Mouse (Mus musculus) CH12.LX (cell line): Measurements from ENCODE around the gene Rnf225. TPM values are rescaled to one million over a fixed set of nuclear protein-coding genes. Genes with fewer than 3 reads are reported as not detected.

Experiments used
- DNase-seq: peaks from one replicate; pipeline ENCODE4 v3.0.0-alpha.2; 2013; ENCODE audit errors: extremely low read depth
- H3K27ac ChIP-seq: 2 replicates; pipeline ENCODE4 v1.5.1; 2012; ENCODE audit warnings: low read depth, mild to moderate bottlenecking, control low read depth, moderate library complexity; ENCODE audit not compliant: insufficient read depth
- H3K27me3 ChIP-seq: replicated peaks from 2 replicates; pipeline ENCODE3; 2012; ENCODE audit warnings: inconsistent platforms
- H3K36me3 ChIP-seq, 2 experiments: replicated peaks in 1 of 2; 2 replicates each; pipeline versions ENCODE3 to v1.6.1; 2012; ENCODE audit warnings: inconsistent platforms in 1 of 2, low read length in 1 of 2, mild to moderate bottlenecking in 1 of 2, mixed read lengths in 1 of 2, moderate library complexity in 1 of 2; ENCODE audit not compliant: control insufficient read depth in 1 of 2, insufficient read depth in 1 of 2
- H3K4me1 ChIP-seq, 2 experiments: 2 replicates each; pipeline ENCODE4 v1.6.1; 2012; ENCODE audit warnings: inconsistent platforms in 1 of 2, moderate library complexity in 1 of 2; ENCODE audit not compliant: insufficient read depth in 2 of 2, control insufficient read depth in 1 of 2
- H3K4me2 ChIP-seq: 2 replicates; pipeline ENCODE4 v1.6.1; 2012; ENCODE audit warnings: low read depth, mild to moderate bottlenecking, control low read depth; ENCODE audit not compliant: poor library complexity, insufficient read depth, severe bottlenecking
- H3K4me3 ChIP-seq, 3 experiments: fragments of 150-350 bp in 1 of 3; sonication (generic) in 1 of 3; replicated peaks in 1 of 3; 2 replicates each; pipeline versions ENCODE3 to v1.5.1; 2011 to 2012; ENCODE audit warnings: low read depth in 2 of 3, low read length in 2 of 3, mild to moderate bottlenecking in 2 of 3, moderate library complexity in 2 of 3, control low read depth in 1 of 3, improper control_type of control experiment in 1 of 3, inconsistent platforms in 1 of 3, mixed read lengths in 1 of 3; ENCODE audit not compliant: poor library complexity in 1 of 3
- H3K79me2 ChIP-seq: replicated peaks from 2 replicates; pipeline ENCODE4 v1.6.1; 2012; ENCODE audit warnings: mild to moderate bottlenecking, moderate library complexity; ENCODE audit not compliant: control insufficient read depth, poor library complexity, insufficient read depth, severe bottlenecking; ENCODE audit errors: extremely low read depth
- H3K9ac ChIP-seq: 2 replicates; pipeline ENCODE4 v1.6.1; 2012; ENCODE audit warnings: low read depth, mild to moderate bottlenecking, control low read depth, moderate library complexity; ENCODE audit not compliant: insufficient read depth
- H3K9me3 ChIP-seq: replicated peaks from 2 replicates; pipeline ENCODE3; 2012; ENCODE audit warnings: low read length, inconsistent platforms, mixed read lengths
- BHLHE40 ChIP-seq: IDR thresholded peaks from 2 replicates; pipeline ENCODE4 v1.6.1; 2011; ENCODE audit warnings: mild to moderate bottlenecking, low read depth, low read length, improper control_type of control experiment
- CHD2 ChIP-seq: IDR thresholded peaks from 2 replicates; pipeline ENCODE4 v1.6.1; 2011; ENCODE audit warnings: low read length, improper control_type of control experiment
- CTCF ChIP-seq, 2 experiments: IDR thresholded peaks in 1 of 2; conservative IDR thresholded peaks in 1 of 2; 2 replicates each; pipeline ENCODE4 v1.5.1; 2011 to 2012; ENCODE audit warnings: low read depth in 2 of 2, low read length in 2 of 2, improper control_type of control experiment in 1 of 2, inconsistent platforms in 1 of 2, mild to moderate bottlenecking in 1 of 2, moderate library complexity in 1 of 2
- ELF1 ChIP-seq: IDR thresholded peaks from 2 replicates; pipeline ENCODE4 v1.6.1; 2014; ENCODE audit warnings: low read depth, mild to moderate bottlenecking, inconsistent platforms, low read length, improper control_type of control experiment
- GABPA ChIP-seq: IDR thresholded peaks from 2 replicates; pipeline ENCODE4 v1.6.1; 2012; ENCODE audit warnings: low read depth, low read length, improper control_type of control experiment, inconsistent platforms; ENCODE audit not compliant: insufficient replicate concordance
- JUND ChIP-seq: conservative IDR thresholded peaks from 2 replicates; pipeline ENCODE4 v1.6.1; 2011; ENCODE audit warnings: low read depth, low read length, improper control_type of control experiment
- KAT2A ChIP-seq: IDR thresholded peaks from 2 replicates; pipeline ENCODE4 v1.6.1; 2012; ENCODE audit warnings: low read length, improper control_type of control experiment, inconsistent platforms; ENCODE audit not compliant: insufficient replicate concordance
- MEF2A ChIP-seq: IDR thresholded peaks from 2 replicates; pipeline ENCODE4 v1.6.1; 2014; ENCODE audit warnings: low read depth, mild to moderate bottlenecking, inconsistent platforms, low read length, improper control_type of control experiment, borderline replicate concordance
- MXI1 ChIP-seq: IDR thresholded peaks from 2 replicates; pipeline ENCODE4 v1.6.1; 2011; ENCODE audit warnings: mild to moderate bottlenecking, low read depth, low read length, improper control_type of control experiment
- NELFE ChIP-seq: IDR thresholded peaks from 2 replicates; pipeline ENCODE4 v1.6.1; 2011; ENCODE audit warnings: low read depth, low read length, improper control_type of control experiment
- PAX5 ChIP-seq: IDR thresholded peaks from 2 replicates; pipeline ENCODE4 v1.6.1; 2012; ENCODE audit warnings: low read length, inconsistent platforms, mixed read lengths
- POLR2A ChIP-seq: IDR thresholded peaks from 2 replicates; pipeline ENCODE4 v1.6.1; 2011; ENCODE audit warnings: low read depth, mild to moderate bottlenecking, improper control_type of control experiment, low read length
- TCF12 ChIP-seq: IDR thresholded peaks from 2 replicates; pipeline ENCODE4 v1.6.1; 2014; ENCODE audit warnings: low read depth, mild to moderate bottlenecking, inconsistent platforms, low read length, improper control_type of control experiment
- UBTF ChIP-seq: IDR thresholded peaks from 2 replicates; pipeline ENCODE4 v1.6.1; 2012; ENCODE audit warnings: low read depth, mild to moderate bottlenecking, inconsistent platforms, low read length, improper control_type of control experiment, moderate library complexity
- ZC3H11A ChIP-seq: IDR thresholded peaks from 2 replicates; pipeline ENCODE4 v1.6.1; 2012; ENCODE audit warnings: low read depth, mild to moderate bottlenecking, inconsistent platforms, low read length, improper control_type of control experiment
- dilution Hi-C: fragments of 300-500 bp; cut with MboI; formaldehyde crosslinking; loops from 2 replicates; pipeline ENCODE4 v1.14.3; 2020; ENCODE audit warnings: low sequenced_read_pairs; ENCODE audit not compliant: extremely low pct_unique_long_range_greater_than_20kb, extremely low pct_ligation_motif_present
- in situ Hi-C: fragments of 300-500 bp; cut with MboI; formaldehyde crosslinking; loops from 3 replicates; pipeline ENCODE4 v1.14.3; 2019; ENCODE audit warnings: low sequenced_read_pairs, low pct_ligation_motif_present, low pct_unique_long_range_greater_than_20kb, mixed read lengths
- polyA plus RNA-seq: library from polyadenylated mRNA; unstranded; fragments of >175 nt; gene quantifications from 2 replicates; pipeline ENCODE4 v1.2.1, GENCODE M21; 2012; ENCODE audit warnings: low read depth; ENCODE audit not compliant: insufficient read length
- total RNA-seq, 2 experiments: library from RNA; depleted of rRNA; stranded (reverse); fragments of 300-350 nt in 1 of 2; fragments of >200 nt in 1 of 2; gene quantifications; 2 replicates each; pipeline ENCODE4 v1.2.3; 2012 to 2014

The Rnf225 gene
- total and polyA plus RNA-seq, 3 experiments = 0.89 to 4.0 (median 1.1) TPM

GRCm38 (mm10) chr7:12922729-12923128, 4.5 kb upstream of the Rnf225 start:
- DNase-seq = no peak
- in situ Hi-C loops = loop anchor here (10.0 kb wide), 2 partner anchors 62 to 122 kb away; no protein-coding TSS in a partner anchor
- TF ChIP-seq KAT2A (no peak), CHD2 (no peak), JUND (no peak), ZC3H11A (no peak), UBTF (no peak), TCF12 (no peak), CTCF (conservative IDR thresholded peaks at IDR 0.05 in 1 of 2, IDR thresholded peaks at IDR 0.05 in 1 of 2; ENCODE audit: low read depth in 2 of 2, low read length in 2 of 2) (no peak), BHLHE40 (no peak)
- TF ChIP-seq, all 38 proteins: peak for 0
- no peaks in the 10 kb centered on the region for H3K9me3 ChIP-seq
- peak overlapping the region; percentile 86 for H3K9ac ChIP-seq
- peaks cover 41 to 50% of the 10 kb centered on the region in 2 experiments for H3K36me3 ChIP-seq
- H3K79me2 ChIP-seq = peaks cover 23% of the 10 kb centered on the region
- H3K27ac ChIP-seq = no peak overlapping the region
- dilution Hi-C loops = no loop called here
- peaks cover 5 to 27% of the 10 kb centered on the region in 2 experiments for H3K4me1 ChIP-seq
- no peaks in the 10 kb centered on the region for H3K27me3 ChIP-seq
- peak overlapping the region; percentile 72 to 78 (median 74) for H3K4me3 ChIP-seq
- H3K4me2 ChIP-seq = peak overlapping the region; percentile 85

GRCm38 (mm10) chr7:12926316-12926715, 900 bp upstream of the Rnf225 start:
- dilution Hi-C loops (no loop called here), in situ Hi-C loops (loop anchor here (10.0 kb wide), 2 partner anchors 58 to 118 kb away; no protein-coding TSS in a partner anchor)
- DNase-seq = no peak
- no peak overlapping the region for H3K9ac ChIP-seq
- H3K79me2 ChIP-seq = peaks cover 23% of the 10 kb centered on the region
- H3K4me3 ChIP-seq = no peak overlapping the region
- H3K27ac ChIP-seq = no peak overlapping the region
- H3K4me1 ChIP-seq = peaks cover 5 to 24% of the 10 kb centered on the region in 2 experiments
- H3K9me3 ChIP-seq = no peaks in the 10 kb centered on the region
- no peak overlapping the region for H3K4me2 ChIP-seq
- peaks cover 47 to 74% of the 10 kb centered on the region in 2 experiments for H3K36me3 ChIP-seq
- TF ChIP-seq NELFE (no peak), ZC3H11A (no peak), MEF2A (no peak), ELF1 (no peak), PAX5 (no peak), CHD2 (no peak), POLR2A (no peak), GABPA (no peak), TCF12 (no peak), MXI1 (no peak)
- no peaks in the 10 kb centered on the region for H3K27me3 ChIP-seq
